Mouse (Mus musculus) right cerebral cortex, adult 2 months (tissue): ENCODE measurements at regions not wholly inside any gene's neighbourhood (a gene's known extent, or its start where the extent isn't known, plus 50 kb on each side); places are given as distances from the start of the nearest gene placed in this dataset.
A peak's percentile ranks its signal among the peaks of the same experiment; 100 is the strongest.
"Not testable (repeated sequence)": the region's sequence is repeated elsewhere in the genome, so short reads cannot be mapped to it uniquely, and the experiment has no call there.

Source experiments
- DNase-seq, 2 experiments: peaks; one replicate each; pipeline ENCODE4 v3.0.0; 2021 to 2022; ENCODE audit warnings: low spot score in 2 of 2

- peak; percentile 50 to 54 for DNase-seq
Observed at GRCm38 (mm10) chr12:71714606-71715005, 116.3 kb upstream of the Daam1 start.

GRCm38 (mm10) chr12:71718412-71718811 lies 112.5 kb upstream of the Daam1 start:
- DNase-seq: not testable (repeated sequence)

- no peak for DNase-seq
Observed at GRCm38 (mm10) chr12:71718911-71719310, 112.0 kb upstream of the Daam1 start.

- DNase-seq: no peak
Observed at GRCm38 (mm10) chr12:71725140-71725539, 105.7 kb upstream of the Daam1 start.

DNA sequence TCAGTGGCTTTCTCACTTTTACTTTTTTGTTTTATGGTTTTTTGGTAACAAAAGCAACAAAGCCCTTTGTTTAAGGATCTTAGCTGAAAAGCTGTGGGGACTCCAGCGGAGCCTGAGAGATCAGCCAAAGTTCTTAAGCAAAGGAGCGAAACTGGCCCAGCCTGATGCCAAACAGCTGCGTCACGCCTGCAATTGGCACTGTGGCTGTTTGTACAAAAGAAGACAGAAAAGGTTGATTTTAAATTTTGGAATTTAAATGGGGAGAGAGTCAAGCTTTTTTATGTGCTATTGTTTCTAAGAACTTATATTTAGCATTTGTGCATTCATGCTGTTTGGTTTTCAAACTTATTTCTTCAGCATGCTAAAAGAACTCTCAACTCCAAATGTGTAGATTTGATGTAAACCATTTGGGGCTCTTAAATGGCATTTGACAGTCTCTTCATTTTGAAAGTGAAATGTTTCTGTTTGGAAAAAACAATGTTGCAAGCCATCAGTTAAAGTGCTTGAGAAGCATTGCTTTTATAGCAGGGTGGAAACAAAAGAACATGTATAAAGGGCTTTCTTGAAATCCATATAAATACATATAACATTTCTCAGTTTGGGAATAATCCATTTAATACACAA lies 105.1 kb upstream of the Daam1 start:
- no peak for DNase-seq

- DNase-seq: no peak
Observed at GRCm38 (mm10) chr12:71743345-71743744, 87.5 kb upstream of the Daam1 start.

DNA sequence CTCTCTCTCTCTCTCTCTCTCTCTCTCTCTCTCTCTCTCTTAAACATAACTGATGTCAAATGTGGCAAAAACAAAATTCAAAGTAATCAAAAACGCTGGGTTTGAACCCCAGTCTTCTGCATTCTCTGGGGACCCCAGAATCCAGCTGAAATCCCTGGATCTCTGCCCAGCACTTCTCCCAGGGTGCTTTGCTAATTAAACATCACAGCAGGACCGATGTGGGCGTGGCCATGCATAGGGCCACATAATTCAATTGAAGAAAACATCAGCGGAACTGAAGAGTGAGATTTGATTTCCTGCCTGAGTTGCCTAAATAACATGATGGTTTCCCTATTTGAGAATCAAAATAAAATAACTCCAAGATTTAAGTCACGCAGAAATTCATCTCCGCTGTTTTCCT lies 84.9 kb upstream of the Daam1 start:
- DNase-seq: no peak

GRCm38 (mm10) chr12:71747386-71747785 lies 83.5 kb upstream of the Daam1 start:
- peak; percentile 20 to 34 for DNase-seq

DNA sequence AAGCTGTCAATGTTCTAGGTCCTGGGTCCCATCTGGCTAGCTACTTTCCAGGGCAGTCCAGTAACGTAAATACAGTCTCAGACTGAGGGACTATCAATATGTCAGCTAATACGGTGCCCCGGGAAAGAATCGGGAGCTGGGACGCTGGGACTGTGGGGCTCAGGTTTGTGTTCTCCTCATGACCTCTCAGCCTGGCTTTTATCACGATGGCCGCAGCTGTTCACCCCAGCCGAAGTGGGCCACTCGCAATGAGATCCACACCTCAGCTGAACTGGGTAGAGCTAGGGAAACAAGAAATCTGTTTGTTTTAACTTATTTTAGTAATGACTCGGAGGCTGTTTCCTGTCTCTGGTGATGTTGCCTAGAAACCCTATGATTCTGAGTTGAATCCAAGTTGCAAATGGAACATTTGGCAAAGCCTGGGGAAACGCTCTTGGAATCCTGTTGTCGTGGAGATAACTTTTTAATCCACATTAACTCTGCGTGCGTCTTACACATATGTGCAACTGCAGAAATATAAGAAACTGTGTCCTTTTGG lies 83.0 kb upstream of the Daam1 start:
- peak; percentile 46 to 55 for DNase-seq

- DNase-seq: peak; percentile 87 to 88
Observed at GRCm38 (mm10) chr12:71748731-71749130, 82.1 kb upstream of the Daam1 start.

DNA sequence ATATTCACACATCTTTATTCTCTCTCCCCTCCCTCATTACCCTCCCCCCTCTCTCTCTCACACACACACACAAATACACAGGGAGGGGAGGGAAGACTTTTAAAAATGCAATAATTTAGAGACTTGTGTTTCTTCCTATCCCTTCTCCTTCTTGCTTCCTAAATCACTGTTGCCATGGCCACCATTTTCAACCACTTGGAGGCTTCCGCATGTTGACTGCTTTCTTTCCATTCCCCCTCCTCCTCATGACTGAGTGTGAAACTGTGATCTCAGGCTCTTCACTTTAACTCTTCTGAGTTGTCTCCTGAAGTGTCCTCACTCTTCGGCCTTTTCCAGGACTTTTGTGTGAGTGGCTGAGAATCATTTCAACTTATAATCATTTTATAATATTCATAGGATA lies 81.2 kb upstream of the Daam1 start:
- peak in 1 of 2 experiments; percentile 29 for DNase-seq

DNA sequence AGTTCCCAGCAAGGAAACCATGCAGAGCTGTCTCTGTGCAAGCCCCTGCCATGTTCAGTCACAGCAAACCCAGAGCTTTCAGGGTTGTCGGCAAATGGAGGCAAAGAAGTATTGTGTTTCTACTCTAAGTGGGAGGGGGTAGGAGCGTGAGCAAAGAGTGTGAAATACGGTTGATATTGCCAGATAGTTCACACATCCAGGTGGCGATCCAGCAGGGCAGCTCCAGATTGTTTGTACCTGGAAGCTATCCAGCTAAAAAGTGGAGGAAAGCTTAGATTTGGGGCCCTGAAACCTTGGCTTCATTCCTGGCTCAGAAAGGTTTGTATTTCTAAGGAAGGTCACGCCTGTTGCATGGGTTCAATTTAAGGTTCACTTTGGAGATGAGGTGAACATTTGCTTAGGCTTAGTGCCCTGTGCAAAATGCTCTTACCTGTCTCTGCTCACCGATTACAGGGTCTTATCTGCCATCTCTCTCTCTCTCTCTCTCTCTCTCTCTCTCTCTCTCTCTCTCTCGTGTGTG lies 78.1 kb upstream of the Daam1 start:
- DNase-seq: no peak

GRCm38 (mm10) chr12:71753276-71753675 lies 77.6 kb upstream of the Daam1 start:
- no peak for DNase-seq

DNA sequence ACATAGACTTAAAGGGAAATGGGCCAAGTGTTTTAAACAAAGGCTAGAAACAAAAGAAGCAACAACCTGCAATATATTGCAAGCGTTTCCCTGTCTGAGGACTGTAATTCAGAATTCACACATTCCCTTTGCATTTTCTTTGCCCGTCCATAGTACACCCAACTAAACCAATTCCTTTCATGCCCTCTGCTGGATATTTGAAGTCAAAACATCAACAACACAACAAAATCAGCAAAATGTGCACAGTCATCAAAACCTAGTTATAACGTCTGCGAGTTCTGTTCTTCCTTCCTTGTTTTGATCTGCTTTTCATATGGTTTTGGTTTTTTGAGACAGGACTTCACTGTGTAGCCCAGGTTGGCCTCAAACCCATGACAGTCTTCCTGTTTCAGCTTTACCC lies 67.7 kb upstream of the Daam1 start:
- DNase-seq: no peak

GRCm38 (mm10) chr12:71766086-71766485 lies 64.8 kb upstream of the Daam1 start:
- DNase-seq: no peak

- DNase-seq: no peak
Observed at GRCm38 (mm10) chr12:71766636-71767035, 64.2 kb upstream of the Daam1 start.

DNA sequence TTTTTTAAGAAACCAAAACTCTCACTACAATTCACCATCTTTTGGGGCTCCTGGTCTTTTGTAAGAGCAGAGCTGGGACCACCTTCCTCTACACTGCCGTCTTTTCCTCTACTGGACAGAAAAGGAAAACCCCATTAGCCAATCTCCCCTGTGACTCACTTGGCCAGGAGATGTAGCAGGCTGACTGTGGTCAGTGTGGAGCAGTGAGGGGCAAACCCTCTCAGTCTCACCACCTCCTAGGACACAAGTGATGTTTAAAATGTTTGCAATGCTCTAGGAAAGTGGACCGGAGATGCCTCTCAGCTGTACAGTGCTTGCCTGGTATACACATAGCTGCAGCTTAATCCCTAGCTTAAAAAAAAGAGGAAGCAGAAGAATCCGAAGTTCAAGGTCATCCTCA lies 63.0 kb upstream of the Daam1 start:
- DNase-seq: no peak

DNA sequence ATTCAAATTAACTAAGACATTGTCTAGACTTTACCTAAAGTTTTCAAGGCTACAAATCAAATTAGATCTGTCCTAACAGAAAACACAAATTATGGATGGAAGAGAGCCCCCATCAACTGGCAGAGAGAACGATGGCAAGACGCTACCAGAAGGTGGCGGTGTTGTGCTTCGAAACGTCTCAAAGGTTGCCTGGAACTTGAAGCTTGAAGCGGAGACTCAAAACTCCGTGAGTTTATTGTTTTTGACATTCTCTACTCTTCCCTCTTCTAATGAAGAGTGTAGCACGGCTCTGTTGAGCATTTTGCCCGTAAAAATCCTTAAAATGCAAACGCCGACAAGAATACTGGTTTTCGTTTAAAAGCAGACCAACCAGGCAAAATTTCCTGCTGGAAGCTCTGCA lies 62.4 kb upstream of the Daam1 start:
- peak; percentile 83 to 91 for DNase-seq

- no peak for DNase-seq
Observed at GRCm38 (mm10) chr12:71768890-71769289, 62.0 kb upstream of the Daam1 start.

GRCm38 (mm10) chr12:71769302-71769701 lies 61.6 kb upstream of the Daam1 start:
- DNase-seq: no peak

GRCm38 (mm10) chr12:71773891-71774290 lies 57.0 kb upstream of the Daam1 start:
- no peak for DNase-seq

DNA sequence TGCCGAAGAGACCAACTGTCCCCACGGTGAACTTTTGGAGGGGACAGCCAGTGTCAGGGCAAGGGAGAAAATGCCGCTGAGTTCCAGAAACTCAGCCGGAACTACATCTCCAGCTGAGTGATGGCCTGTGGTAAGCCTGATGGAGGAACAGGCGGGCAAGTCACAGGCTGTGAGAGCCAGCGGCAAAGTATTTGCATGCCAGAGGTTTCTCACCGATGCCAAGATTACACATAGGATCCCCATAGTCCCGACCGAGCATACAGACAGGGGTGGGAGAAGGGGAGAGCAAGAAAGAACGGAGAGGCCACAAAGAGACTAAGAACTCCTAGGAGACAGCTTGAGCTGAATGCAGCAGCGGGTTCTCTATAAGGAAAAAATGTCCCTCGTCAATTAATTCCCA lies 55.8 kb upstream of the Daam1 start:
- no peak for DNase-seq

- DNase-seq: peak; percentile 48 to 58
Observed at GRCm38 (mm10) chr12:71778137-71778536, 52.7 kb upstream of the Daam1 start.

GRCm38 (mm10) chr12:71778948-71779347 lies 51.9 kb upstream of the Daam1 start:
- no peak for DNase-seq
